Mouse (Mus musculus): ENCODE data around the gene Aup1. TPM values are rescaled to one million over a fixed set of nuclear protein-coding genes. Genes with fewer than 3 reads are reported as not detected.

Gene Aup1
- polyA plus RNA-seq, 1 experiment from 2014 or later: 181 TPM

GRCm38 (mm10) chr6:83031921-83032590 lies 22.3 kb upstream of the Aup1 start:
- ATAC-seq (ENCODE audit: low FRiP score, low read depth): no peak
- H3K4me1 ChIP-seq: peaks cover 64% of the 10 kb centered on the region
- peak overlapping the region; percentile 64 for H3K4me3 ChIP-seq
- peaks cover 32% of the 10 kb centered on the region for H3K27me3 ChIP-seq
- H3K9me3 ChIP-seq: no peaks in the 10 kb centered on the region
- H3K4me2 ChIP-seq (replicated peaks): peak overlapping the region; percentile 86
- peak overlapping the region; percentile 73 for H3K9ac ChIP-seq
- 20% methylated on average over 18 of the region's 18 CpGs for WGBS
- H3K27ac ChIP-seq: no peak overlapping the region
- no peaks in the 10 kb centered on the region; the same call in 1 of the 2 replicates for H3K36me3 ChIP-seq

GRCm38 (mm10) chr6:83032769-83033191 lies 21.5 kb upstream of the Aup1 start:
- H3K36me3 ChIP-seq: peaks cover 4% of the 10 kb centered on the region; the same call in 1 of the 2 replicates
- WGBS: under 1% methylated on average over 31 of the region's 31 CpGs
- H3K4me1 ChIP-seq: peaks cover 58% of the 10 kb centered on the region
- peak; percentile 33 for ATAC-seq (ENCODE audit: low FRiP score, low read depth)
- peak overlapping the region; percentile 76 for H3K27ac ChIP-seq
- peak overlapping the region; percentile 86 for H3K4me2 ChIP-seq (replicated peaks)
- H3K9me3 ChIP-seq: no peaks in the 10 kb centered on the region
- peaks cover 32% of the 10 kb centered on the region for H3K27me3 ChIP-seq
- H3K4me3 ChIP-seq: peak overlapping the region; percentile 64
- H3K9ac ChIP-seq: peak overlapping the region; percentile 73

DNA sequence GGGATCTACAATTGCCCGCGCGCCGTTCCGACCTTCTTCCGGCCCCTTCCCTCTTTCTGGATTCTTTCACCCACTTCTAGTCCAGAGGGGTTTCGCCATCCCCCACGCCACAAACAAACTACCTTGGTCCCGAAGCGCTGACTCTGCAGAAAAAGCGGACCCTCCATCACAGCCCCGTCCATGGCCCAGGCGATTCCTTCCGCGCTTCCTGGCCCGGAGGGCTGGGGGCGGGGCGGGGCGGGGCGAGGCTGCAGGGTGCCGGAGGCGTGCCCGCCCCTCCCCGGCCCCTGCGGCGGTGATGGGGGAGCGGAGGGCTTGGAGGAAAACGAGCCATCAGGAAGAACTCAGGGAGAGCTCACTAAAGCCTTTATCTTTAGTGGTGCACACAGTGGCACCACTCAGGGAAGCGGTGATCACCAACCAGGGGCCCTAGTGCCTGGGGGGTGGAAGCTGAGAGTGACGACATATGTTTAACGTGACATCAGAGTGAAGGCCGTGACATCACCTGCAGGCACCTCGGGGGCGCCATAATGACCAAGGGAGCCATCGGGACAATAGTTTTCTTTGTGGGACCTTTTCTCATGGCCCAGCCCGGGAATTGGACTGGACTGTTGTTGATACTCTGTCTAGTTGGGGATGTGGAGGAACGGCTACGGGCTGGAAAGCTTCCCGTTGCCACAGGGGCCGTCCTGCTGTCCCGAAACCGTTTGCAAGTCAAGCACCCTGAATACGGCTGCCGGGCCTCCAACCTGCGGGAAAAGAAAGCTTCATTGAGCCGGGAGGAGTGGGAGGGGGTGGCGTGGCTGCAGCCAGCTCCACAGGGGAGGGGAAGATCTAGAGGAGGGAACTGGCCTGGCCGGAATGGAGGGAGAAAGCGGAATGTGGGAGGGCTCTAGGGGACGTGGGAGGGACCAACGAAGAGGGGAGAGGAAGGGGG lies 20.8 kb upstream of the Aup1 start, which contains the start of the genes Dok1 and Loxl3:
TSS of gene Dok1 (minus strand) at position 223 of the 937 bp plus-strand sequence.
TSS of gene Loxl3 (plus strand) at position 925 of the 937 bp plus-strand sequence.
- ATAC-seq (ENCODE audit: low FRiP score, low read depth): peak; percentile 82
- no peaks in the 10 kb centered on the region for H3K9me3 ChIP-seq
- peak within 1 kb of the TSS; percentile 94 for H3K27ac ChIP-seq
- H3K36me3 ChIP-seq: peaks cover 4% of the 10 kb centered on the region; the same call in 1 of the 2 replicates
- peak within 1 kb of the TSS; percentile 64 for H3K4me3 ChIP-seq
- peak within 1 kb of the TSS; percentile 73 for H3K9ac ChIP-seq
- H3K4me2 ChIP-seq (replicated peaks): peak within 1 kb of the TSS; percentile 86
- H3K4me1 ChIP-seq: peaks cover 56% of the 10 kb centered on the region
- under 1% methylated on average over 51 of the region's 51 CpGs for WGBS
- peaks cover 32% of the 10 kb centered on the region for H3K27me3 ChIP-seq

DNA sequence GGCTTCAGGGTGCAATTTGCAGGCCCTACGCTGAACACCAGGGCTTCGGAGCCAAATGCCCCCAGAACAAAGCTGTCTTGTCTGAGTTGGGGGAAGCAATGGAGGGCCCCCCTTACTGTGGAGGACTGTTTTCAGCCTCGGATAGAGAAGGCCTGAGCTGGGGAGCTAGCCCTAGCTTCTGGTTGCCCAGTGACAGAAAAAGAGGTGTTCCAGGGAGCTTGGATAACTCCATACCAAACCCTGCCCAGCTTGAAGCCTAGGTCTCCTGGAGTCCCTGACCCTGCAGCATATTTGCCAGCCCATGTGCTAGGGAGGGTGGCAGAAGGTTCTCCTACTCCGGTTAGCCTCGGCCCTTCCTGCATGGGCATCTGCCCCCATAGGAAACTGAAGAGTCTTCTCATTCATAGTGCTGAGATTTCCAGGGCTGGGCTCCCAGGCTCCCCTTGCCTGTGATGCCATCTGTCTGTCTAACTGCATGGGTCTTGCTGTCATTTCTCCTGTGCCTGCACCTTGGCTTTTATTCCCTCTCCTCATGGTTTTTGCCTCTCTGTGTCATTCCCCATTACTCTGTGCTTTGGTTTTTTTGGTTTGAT lies 19.8 kb upstream of the Aup1 start:
- ATAC-seq (ENCODE audit: low FRiP score, low read depth): no peak
- H3K9ac ChIP-seq: peak overlapping the region; percentile 73
- peak overlapping the region; percentile 86 for H3K4me2 ChIP-seq (replicated peaks)
- peaks cover 52% of the 10 kb centered on the region for H3K4me1 ChIP-seq
- H3K27me3 ChIP-seq: peaks cover 30% of the 10 kb centered on the region
- 26% methylated on average over 5 of the region's 5 CpGs for WGBS
- H3K9me3 ChIP-seq: no peaks in the 10 kb centered on the region
- peaks cover 4% of the 10 kb centered on the region; the same call in 1 of the 2 replicates for H3K36me3 ChIP-seq
- H3K4me3 ChIP-seq: peak overlapping the region; percentile 64
- peak overlapping the region; percentile 94 for H3K27ac ChIP-seq

- Histone ChIP-seq H3K36me3 (peaks cover 8% of the 10 kb centered on the region; the same call in 1 of the 2 replicates), H3K9me3 (no peaks in the 10 kb centered on the region), H3K4me3 (no peak overlapping the region), H3K4me2 (replicated peaks) (no peak overlapping the region), H3K9ac (no peak overlapping the region), H3K27ac (no peak overlapping the region), H3K4me1 (peaks cover 34% of the 10 kb centered on the region), H3K27me3 (peaks cover 4% of the 10 kb centered on the region)
- 78% methylated on average over 8 of the region's 8 CpGs for WGBS
- ATAC-seq (ENCODE audit: low FRiP score, low read depth): no peak
These were observed 17.1 kb upstream of the Aup1 start for GRCm38 (mm10) chr6:83037188-83037587.

DNA sequence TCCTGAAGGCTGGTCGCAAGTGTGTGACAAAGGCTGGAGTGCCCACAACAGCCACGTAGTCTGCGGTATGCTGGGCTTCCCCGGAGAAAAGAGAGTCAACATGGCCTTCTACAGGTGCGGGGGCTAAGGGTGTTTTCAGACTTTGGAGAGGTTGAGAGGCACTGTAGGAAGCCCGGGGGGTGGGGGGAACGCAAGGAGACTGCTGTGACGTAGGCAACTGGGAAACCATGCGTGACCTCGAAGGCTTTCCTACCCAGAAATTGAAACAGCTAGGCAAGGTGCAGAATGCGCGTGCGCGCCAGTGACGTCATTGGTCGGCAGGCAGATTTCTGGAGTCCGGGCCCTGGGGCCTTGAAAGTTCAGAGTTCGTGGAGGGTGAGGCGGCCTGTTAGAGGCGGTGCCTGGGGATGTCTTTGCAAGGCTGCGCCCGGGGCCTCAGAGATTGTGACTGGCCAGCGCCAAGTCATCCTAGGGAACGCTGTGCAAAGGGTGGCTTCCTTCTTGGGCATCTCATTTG lies 15.8 kb upstream of the Aup1 start:
- Histone ChIP-seq H3K27ac (no peak overlapping the region), H3K4me3 (peak overlapping the region; percentile 30), H3K4me2 (replicated peaks) (peak overlapping the region; percentile 63), H3K9me3 (no peaks in the 10 kb centered on the region), H3K9ac (peak overlapping the region; percentile 53; the same call in 1 of the 2 replicates), H3K36me3 (peaks cover 8% of the 10 kb centered on the region; the same call in 1 of the 2 replicates), H3K27me3 (no peaks in the 10 kb centered on the region), H3K4me1 (peaks cover 29% of the 10 kb centered on the region)
- 0 out of 2 replicates have a peak, but pooled peaks have one; percentile 25 for ATAC-seq (ENCODE audit: low FRiP score, low read depth)
- 10% methylated on average over 24 of the region's 24 CpGs for WGBS

GRCm38 (mm10) chr6:83040601-83041000 lies 13.7 kb upstream of the Aup1 start:
- 77% methylated on average over 5 of the region's 5 CpGs for WGBS
- Histone ChIP-seq H3K4me1 (peaks cover 13% of the 10 kb centered on the region), H3K4me2 (replicated peaks) (no peak overlapping the region), H3K4me3 (no peak overlapping the region), H3K9me3 (no peaks in the 10 kb centered on the region), H3K36me3 (peaks cover 16% of the 10 kb centered on the region), H3K27ac (no peak overlapping the region), H3K9ac (no peak overlapping the region; the same call in 1 of the 2 replicates), H3K27me3 (no peaks in the 10 kb centered on the region)
- ATAC-seq (ENCODE audit: low FRiP score, low read depth): no peak

DNA sequence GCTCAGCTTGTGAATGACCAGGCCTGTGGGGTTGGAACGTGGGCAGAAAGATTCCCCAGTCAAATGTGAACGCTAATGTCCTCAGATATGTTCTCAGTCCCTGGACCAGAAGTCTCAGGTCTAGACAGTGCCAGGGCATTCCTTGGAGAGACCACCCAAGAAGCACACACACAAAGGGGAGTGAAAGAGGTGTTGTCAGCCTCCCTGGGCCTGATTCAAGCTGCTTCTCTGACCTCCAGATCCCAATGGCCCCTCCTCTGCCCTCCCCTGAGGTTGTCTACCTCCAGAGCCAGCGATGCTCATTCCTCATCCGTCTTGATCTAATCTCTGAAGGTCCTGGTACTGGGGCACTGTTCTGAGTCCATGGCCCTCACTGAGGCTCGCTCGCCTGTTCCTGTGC lies 10.8 kb upstream of the Aup1 start:
- Histone ChIP-seq H3K36me3 (peaks cover 16% of the 10 kb centered on the region), H3K27me3 (no peaks in the 10 kb centered on the region)

GRCm38 (mm10) chr6:83043993-83044392 lies 10.3 kb upstream of the Aup1 start:
- WGBS: 86% methylated on average over 5 of the region's 5 CpGs
- H3K36me3 ChIP-seq: peaks cover 21% of the 10 kb centered on the region
- H3K4me3 ChIP-seq: no peak overlapping the region
- H3K4me2 ChIP-seq (replicated peaks): no peak overlapping the region
- no peaks in the 10 kb centered on the region for H3K9me3 ChIP-seq
- H3K27me3 ChIP-seq: no peaks in the 10 kb centered on the region
- H3K4me1 ChIP-seq: no peaks in the 10 kb centered on the region
- H3K27ac ChIP-seq: no peak overlapping the region
- ATAC-seq (ENCODE audit: low FRiP score, low read depth): no peak
- 0 out of 2 replicates have a peak overlapping the region, but pooled peaks have one; percentile 25 for H3K9ac ChIP-seq

More for the DNA sequence above, 10.8 kb upstream of the Aup1 start:
- Histone ChIP-seq H3K9ac (0 out of 2 replicates have a peak overlapping the region, but pooled peaks have one; percentile 25), H3K4me2 (replicated peaks) (no peak overlapping the region), H3K4me3 (no peak overlapping the region), H3K4me1 (peaks cover 4% of the 10 kb centered on the region), H3K27ac (no peak overlapping the region), H3K9me3 (no peaks in the 10 kb centered on the region)
- 69% methylated on average over 6 of the region's 6 CpGs for WGBS
- no peak for ATAC-seq (ENCODE audit: low FRiP score, low read depth)

- ATAC-seq (ENCODE audit: low FRiP score, low read depth): no peak
- Histone ChIP-seq H3K4me3 (no peak overlapping the region), H3K9me3 (no peaks in the 10 kb centered on the region), H3K4me2 (replicated peaks) (no peak overlapping the region), H3K27ac (no peak overlapping the region), H3K36me3 (peaks cover 27% of the 10 kb centered on the region), H3K9ac (no peak overlapping the region), H3K4me1 (no peaks in the 10 kb centered on the region), H3K27me3 (no peaks in the 10 kb centered on the region)
- WGBS: 81% methylated on average over 9 of the region's 9 CpGs
These were observed 9.6 kb upstream of the Aup1 start for GRCm38 (mm10) chr6:83044742-83045141.

GRCm38 (mm10) chr6:83049367-83049766 lies 5.0 kb upstream of the Aup1 start:
- WGBS: 70% methylated on average over 10 of the region's 10 CpGs
- ATAC-seq (ENCODE audit: low FRiP score, low read depth): no peak
- Histone ChIP-seq H3K4me1 (peaks cover 17% of the 10 kb centered on the region), H3K9ac (no peak overlapping the region), H3K4me3 (no peak overlapping the region), H3K36me3 (peaks cover 42% of the 10 kb centered on the region), H3K9me3 (no peaks in the 10 kb centered on the region), H3K27ac (no peak overlapping the region), H3K4me2 (replicated peaks) (no peak overlapping the region), H3K27me3 (no peaks in the 10 kb centered on the region)

Measured in limb, embryonic 13.5 days (tissue).